Mouse (Mus musculus): ENCODE results near the gene Rapgef3.

DNA sequence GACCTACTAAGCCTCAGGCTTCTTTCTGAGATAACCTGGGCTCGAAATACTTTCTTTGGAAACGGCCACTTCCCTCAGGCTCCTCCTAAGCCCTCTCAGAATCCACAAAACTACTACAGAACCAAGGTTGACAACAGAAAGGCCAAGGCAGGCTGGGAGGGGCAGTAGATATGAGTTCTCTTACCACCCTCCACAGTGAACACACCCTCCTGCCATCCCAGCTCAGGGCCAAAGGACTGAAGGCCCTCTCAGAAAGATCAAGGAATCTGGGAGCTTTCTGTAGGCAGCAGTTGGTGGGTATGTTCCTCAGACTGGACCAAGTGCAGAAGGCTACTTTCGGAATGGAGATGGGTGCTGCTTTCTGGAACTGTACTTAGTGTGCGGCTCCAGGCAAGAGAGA lies 47.5 kb upstream of the Rapgef3 start:
- TF ChIP-seq POLR2A (IDR thresholded peaks at IDR 0.05; ENCODE audit: borderline replicate concordance, insufficient read depth, low read length) (no peak), CTCF (IDR thresholded peaks at IDR 0.05; ENCODE audit: borderline replicate concordance, insufficient read depth, low read depth, low read length) (no peak)
